ENCODE assay signal across 26 mouse cellular contexts in the genomic region with DNA sequence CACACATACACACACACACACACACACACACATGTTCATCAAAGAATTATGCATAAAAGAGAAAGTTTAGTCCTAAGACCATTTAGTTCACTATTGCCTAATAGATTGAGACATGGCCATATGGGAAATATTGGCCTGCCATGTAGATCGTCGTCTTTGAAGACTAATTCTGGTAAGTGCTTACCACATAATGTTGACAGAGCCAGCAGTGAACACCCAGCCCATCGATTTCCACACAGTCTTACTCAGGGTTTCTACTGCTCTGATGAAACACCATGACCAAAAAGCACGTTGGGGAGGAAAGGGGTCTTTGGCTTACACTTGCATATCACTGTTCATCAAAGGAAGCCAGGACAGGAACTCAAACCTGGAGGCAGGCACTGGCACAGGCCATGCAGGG. TPM values are rescaled to one million over a fixed set of nuclear protein-coding genes. Genes with fewer than 3 reads are reported as not detected.
A peak's percentile ranks its signal among the peaks of the same experiment; 100 is the strongest.
DNase-seq lines count a peak whose midpoint lies in the region; ATAC-seq and TF ChIP-seq lines count a peak whose summit lies in the region.
"Had no signal": no experiment of that assay in that cellular context is flagged by ENCODE, and none has a peak within 500 bp of the region (broad histone marks: within the 10 kb centered on the region; RNA-seq: fewer than 3 reads in every experiment).

No protein-coding gene starts in this region.

- H3K9me3 ChIP-seq in liver, postnatal 0 days (ENCODE audit: low read length), result no peaks in the 10 kb centered on the region
- no peaks in the 10 kb centered on the region for H3K9me3 ChIP-seq in limb, embryonic 10.5 days (replicated peaks)
- no peaks in the 10 kb centered on the region for H3K9me3 ChIP-seq in hindbrain, postnatal 0 days (ENCODE audit: low read length)
- H3K9me3 ChIP-seq: embryonic facial prominence, embryonic 15.5 days; forebrain, embryonic 15.5 days; heart, embryonic 15.5 days; hindbrain, embryonic 12.5 days; intestine, embryonic 15.5 days had no signal

- H3K36me3 ChIP-seq in liver, postnatal 0 days (replicated peaks; ENCODE audit: insufficient read depth, low read length), result no peaks in the 10 kb centered on the region
- H3K36me3 ChIP-seq in limb, embryonic 10.5 days, result peaks cover 10% of the 10 kb centered on the region
- peaks cover 56% of the 10 kb centered on the region for H3K36me3 ChIP-seq in hindbrain, postnatal 0 days (ENCODE audit: insufficient read depth, low read length)
- H3K36me3 ChIP-seq: intestine, embryonic 15.5 days had no signal

- 0 out of 2 replicates have a peak, but pooled peaks cover 5% of the 10 kb centered on the region for H3K4me1 ChIP-seq in liver, postnatal 0 days (ENCODE audit: insufficient read depth)
- no peaks in the 10 kb centered on the region for H3K4me1 ChIP-seq in limb, embryonic 10.5 days
- no peaks in the 10 kb centered on the region for H3K4me1 ChIP-seq in hindbrain, postnatal 0 days (ENCODE audit: insufficient read depth, low read length)
- H3K4me1 ChIP-seq: embryonic facial prominence, embryonic 15.5 days; forebrain, embryonic 15.5 days; heart, embryonic 15.5 days; hindbrain, embryonic 12.5 days; intestine, embryonic 15.5 days had no signal

- ATAC-seq in liver, postnatal 0 days, result peak; percentile 47; the same call in 1 of the 2 replicates
- ATAC-seq in common myeloid progenitor, adult 5-6 weeks (replicated peaks; ENCODE audit: low read depth, poor library complexity, severe bottlenecking), result peak; percentile 39; the same call in 1 of the 2 replicates
- ATAC-seq in megakaryocyte, adult 5-6 weeks (ENCODE audit: poor library complexity, severe bottlenecking), result peak; percentile 94
- ATAC-seq in hindbrain, postnatal 0 days, result no peak
- ATAC-seq: forebrain, embryonic 15.5 days; intestine, embryonic 15.5 days had no signal

- intact Hi-C loops in heart, postnatal 25 days (cut with DNase I), result no loop called here

- WGBS in liver, postnatal 0 days (ENCODE audit: insufficient replicate concordance), result 48% methylated on average over 4 of the region's 4 CpGs
- WGBS in limb, embryonic 10.5 days, result 93% methylated on average over 4 of the region's 4 CpGs
- WGBS in hindbrain, postnatal 0 days, result 94% methylated on average over 4 of the region's 4 CpGs

- no peaks in the 10 kb centered on the region for H3K27me3 ChIP-seq in liver, postnatal 0 days (ENCODE audit: insufficient read depth, low read length)
- H3K27me3 ChIP-seq in limb, embryonic 10.5 days (ENCODE audit: low read depth, poor library complexity, severe bottlenecking), result no peaks in the 10 kb centered on the region
- H3K27me3 ChIP-seq in hindbrain, postnatal 0 days (ENCODE audit: insufficient read depth, low read length), result no peaks in the 10 kb centered on the region
- H3K27me3 ChIP-seq: CH12.LX; embryonic facial prominence, embryonic 15.5 days; forebrain, embryonic 15.5 days; heart, embryonic 15.5 days; hindbrain, embryonic 12.5 days; intestine, embryonic 15.5 days had no signal

- TF ChIP-seq CTCF in liver, postnatal 0 days (IDR thresholded peaks at IDR 0.05; ENCODE audit: low read depth), result no peak
- no peak for TF ChIP-seq CTCF in hindbrain, postnatal 0 days (IDR thresholded peaks at IDR 0.05; ENCODE audit: low read depth)

- no peak; the same call in 1 of the 2 replicates for TF ChIP-seq EP300 in liver, postnatal 0 days (IDR thresholded peaks at IDR 0.05; ENCODE audit: low read depth)

- no peak overlapping the region for H3K9ac ChIP-seq in liver, postnatal 0 days (replicated peaks)
- H3K9ac ChIP-seq in hindbrain, postnatal 0 days (replicated peaks; ENCODE audit: low read length), result no peak overlapping the region
- H3K9ac ChIP-seq: embryonic facial prominence, embryonic 15.5 days; forebrain, embryonic 15.5 days; heart, embryonic 15.5 days; hindbrain, embryonic 12.5 days; intestine, embryonic 15.5 days had no signal

- no peak overlapping the region for H3K27ac ChIP-seq in liver, postnatal 0 days (ENCODE audit: low read depth)
- H3K27ac ChIP-seq in limb, embryonic 10.5 days, result no peak overlapping the region
- H3K27ac ChIP-seq in hindbrain, postnatal 0 days, result no peak overlapping the region
- H3K27ac ChIP-seq: embryonic facial prominence, embryonic 15.5 days; forebrain, embryonic 15.5 days; heart, adult 2 months; heart, embryonic 15.5 days; hindbrain, embryonic 12.5 days; intestine, embryonic 15.5 days had no signal

- no peak overlapping the region for H3K4me3 ChIP-seq in liver, postnatal 0 days (ENCODE audit: low read depth, low read length)
- no peak overlapping the region for H3K4me3 ChIP-seq in limb, embryonic 10.5 days
- no peak overlapping the region for H3K4me3 ChIP-seq in hindbrain, postnatal 0 days (ENCODE audit: low read length)
- H3K4me3 ChIP-seq: embryonic facial prominence, embryonic 15.5 days; erythroblast, embryonic 14.5 days; forebrain, embryonic 15.5 days; heart, adult 2 months; heart, embryonic 15.5 days; hindbrain, embryonic 12.5 days; intestine, embryonic 15.5 days had no signal

- no peak overlapping the region for H3K4me2 ChIP-seq in liver, postnatal 0 days (ENCODE audit: low read depth, low read length)
- no peak overlapping the region for H3K4me2 ChIP-seq in hindbrain, postnatal 0 days (ENCODE audit: low read depth, low read length)
- H3K4me2 ChIP-seq: embryonic facial prominence, embryonic 15.5 days; forebrain, embryonic 15.5 days; heart, embryonic 11.5 days; heart, embryonic 15.5 days; hindbrain, embryonic 12.5 days; intestine, embryonic 15.5 days had no signal

- DNase-seq in liver, postnatal 0 days, result peak; percentile 22
- DNase-seq in liver (no peak), NIH3T3 (ENCODE audit: low read depth) (peak; percentile 30)
- DNase-seq in limb, embryonic 10.5 days (ENCODE audit: low spot score), result no peak
- no peak for DNase-seq in heart, postnatal 25 days (ENCODE audit: low spot score)
- DNase-seq in hindbrain, postnatal 0 days (ENCODE audit: low spot score), result no peak
- DNase-seq: adrenal gland, postnatal 10 days; cerebellum, adult 18-20 months; cerebellum, adult 9-11 months; embryo, embryonic 11 days; gastrocnemius, postnatal 10 days; heart, adult 2 months; heart, postnatal 36 days had no signal

RNA-seq across cellular contexts. Expression of a gene that starts 5.1 kb away (rescaled TPM):
- not detected in 2 replicates for polyA plus RNA-seq in liver, postnatal 0 days (2015; fragmentation: Nextera tagmentation; extraction: Ambion mirVana)
- total RNA-seq in common myeloid progenitor, adult 5-6 weeks (2017), result not detected in 2 replicates
- total RNA-seq in megakaryocyte, adult 5-6 weeks (2015), result not detected in 2 replicates
- total RNA-seq in megakaryocyte, adult 5-6 weeks (2017), result not detected in 2 replicates
- not detected in 2 replicates for polyA plus RNA-seq in limb, embryonic 10.5 days (2016; fragmentation: Nextera tagmentation; extraction: Ambion mirVana)
- total RNA-seq in heart, postnatal 25 days (2021), result not detected
- 0.73 TPM in 1 of 2 replicates, not detected in the other for total RNA-seq in hindbrain, postnatal 0 days (2014; rRNA removed)
- polyA plus RNA-seq in hindbrain, postnatal 0 days (2015; fragmentation: Nextera tagmentation; extraction: Ambion mirVana), result not detected in 2 replicates
- total RNA-seq: CH12.LX; gastrocnemius, postnatal 10 days; gastrocnemius, postnatal 4 days; heart, adult 2 months; heart, postnatal 36 days had no signal
- polyA plus RNA-seq: embryonic facial prominence, embryonic 11.5 days; embryonic facial prominence, embryonic 15.5 days; erythroblast, embryonic 14.5 days; forebrain, embryonic 11.5 days; forebrain, embryonic 15.5 days; heart, adult 2 months; heart, embryonic 11.5 days; heart, embryonic 15.5 days; hindbrain, embryonic 12.5 days; intestine, embryonic 15.5 days had no signal

RNA-seq across cellular contexts. Expression of a gene that starts 36.3 kb away (rescaled TPM):
- polyA plus RNA-seq in liver, postnatal 0 days (2015; fragmentation: Nextera tagmentation; extraction: Ambion mirVana), result 1.8 and 2.4 TPM in 2 replicates
- 2.2 and 3.0 TPM in 2 replicates for total RNA-seq in common myeloid progenitor, adult 5-6 weeks (2017)
- 0.51 TPM in 1 of 2 replicates, not detected in the other for total RNA-seq in megakaryocyte, adult 5-6 weeks (2015)
- total RNA-seq in megakaryocyte, adult 5-6 weeks (2017), result 0.29 TPM in 1 of 2 replicates, not detected in the other
- 14.3 and 17.8 TPM in 2 replicates for polyA plus RNA-seq in limb, embryonic 10.5 days (2016; fragmentation: Nextera tagmentation; extraction: Ambion mirVana)
- 10 to 100 TPM; 25.0 to 26.5 TPM for total RNA-seq in heart, postnatal 25 days (2021)
- 92.1 and 96.0 TPM in 2 replicates for total RNA-seq in hindbrain, postnatal 0 days (2014; rRNA removed)
- 98.6 and 104 TPM in 2 replicates for polyA plus RNA-seq in hindbrain, postnatal 0 days (2015; fragmentation: Nextera tagmentation; extraction: Ambion mirVana)
- polyA plus RNA-seq: erythroblast, embryonic 14.5 days had no signal

Comparison
In these comparisons a context has a peak if more than half of its experiments do, and no peak if none do; other contexts are left out.
1. DNase-seq: peak in liver, postnatal 0 days (single experiment) and NIH3T3 (single experiment); none in liver (single experiment), limb, embryonic 10.5 days (single experiment), heart, postnatal 25 days (single experiment) and hindbrain, postnatal 0 days (single experiment).